Mouse (Mus musculus): ENCODE measurements around the gene Rftn2. TPM values are rescaled to one million over a fixed set of nuclear protein-coding genes. Genes with fewer than 3 reads are reported as not detected.

Rftn2 gene
- polyA plus RNA-seq, 1 experiment from 2014 or later = 10.6 TPM

DNA sequence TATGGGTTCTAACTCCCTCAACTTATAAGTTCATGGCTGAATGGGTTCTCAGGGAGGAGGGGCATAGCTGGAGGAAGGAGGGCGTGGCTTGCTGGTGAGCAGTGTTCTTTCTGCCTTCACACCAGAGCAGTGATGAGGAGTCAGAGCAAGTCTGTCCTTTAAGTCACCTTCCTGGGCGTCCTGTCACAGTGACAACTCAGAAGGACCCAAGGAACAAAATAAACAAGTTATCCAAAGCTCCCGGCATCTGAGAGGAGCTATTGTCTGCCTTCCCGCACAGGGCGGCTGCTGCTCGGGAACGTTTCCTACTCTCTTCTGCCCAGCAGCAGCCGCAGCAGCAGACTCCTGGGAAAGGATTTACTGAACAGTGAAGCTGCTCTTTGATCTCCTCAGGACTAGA, 34.6 kb downstream of the Rftn2 start:
- Histone ChIP-seq H3K4me2 (ENCODE audit: low read depth, low read length) (peak overlapping the region; percentile 47), H3K9ac (ENCODE audit: low read length) (peak overlapping the region; percentile 49; the same call in 1 of the 2 replicates), H3K4me1 (ENCODE audit: control insufficient read depth, insufficient read depth, low read length) (peaks cover 6% of the 10 kb centered on the region; the same call in 1 of the 2 replicates), H3K27me3 (ENCODE audit: control insufficient read depth, insufficient read depth, low read length) (no peaks in the 10 kb centered on the region), H3K4me3 (replicated peaks; ENCODE audit: low read length) (peak overlapping the region; percentile 35), H3K27ac (ENCODE audit: low read length) (0 out of 2 replicates have a peak overlapping the region, but pooled peaks have one; percentile 34), H3K9me3 (replicated peaks; ENCODE audit: control insufficient read depth, low read length) (no peaks in the 10 kb centered on the region), H3K36me3 (ENCODE audit: control insufficient read depth, insufficient read depth, low read length) (no peaks in the 10 kb centered on the region)
- WGBS = 10% methylated on average over 8 of the region's 8 CpGs
- ATAC-seq (ENCODE audit: insufficient read depth, low FRiP score) = 0 out of 2 replicates have a peak, but pooled peaks have one; percentile 42

DNA sequence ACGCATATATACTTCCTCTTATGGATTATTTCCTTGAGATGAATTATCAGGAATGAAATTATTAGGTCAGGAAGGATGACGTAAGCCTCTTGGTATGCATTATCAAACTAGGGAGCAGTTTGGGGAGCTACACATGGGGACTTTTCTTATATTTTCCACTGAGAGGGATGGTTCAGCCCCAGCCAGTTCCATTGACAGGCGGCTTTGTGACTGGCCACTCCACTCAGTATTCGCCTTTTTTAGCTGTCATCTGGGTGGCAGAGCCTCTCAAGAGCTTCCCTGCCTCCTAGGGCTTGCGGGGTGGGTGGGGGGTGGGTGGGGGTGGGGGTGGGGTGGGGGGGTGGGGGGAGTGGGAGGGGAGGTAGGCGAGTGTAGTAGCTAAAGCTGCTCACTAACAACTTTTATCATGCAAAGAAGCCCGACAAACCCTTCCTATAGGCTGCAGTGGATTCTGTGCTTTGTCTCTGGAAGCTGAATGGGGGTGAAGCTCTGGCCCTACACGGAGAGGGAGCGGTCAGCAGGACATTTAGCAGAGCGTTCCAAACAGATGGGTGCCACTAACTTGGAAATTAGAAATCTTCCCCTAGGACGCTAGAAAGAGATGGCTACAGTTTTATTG, 39.9 kb downstream of the Rftn2 start:
- ATAC-seq (ENCODE audit: insufficient read depth, low FRiP score) = no peak
- Histone ChIP-seq H3K4me1 (ENCODE audit: control insufficient read depth, insufficient read depth, low read length) (no peaks in the 10 kb centered on the region), H3K9me3 (replicated peaks; ENCODE audit: control insufficient read depth, low read length) (no peaks in the 10 kb centered on the region), H3K4me3 (replicated peaks; ENCODE audit: low read length) (no peak overlapping the region), H3K27ac (ENCODE audit: low read length) (no peak overlapping the region), H3K36me3 (ENCODE audit: control insufficient read depth, insufficient read depth, low read length) (no peaks in the 10 kb centered on the region), H3K9ac (ENCODE audit: low read length) (no peak overlapping the region), H3K27me3 (ENCODE audit: control insufficient read depth, insufficient read depth, low read length) (no peaks in the 10 kb centered on the region), H3K4me2 (ENCODE audit: low read depth, low read length) (no peak overlapping the region)
- 35% methylated on average over 11 of the region's 11 CpGs for WGBS

DNA sequence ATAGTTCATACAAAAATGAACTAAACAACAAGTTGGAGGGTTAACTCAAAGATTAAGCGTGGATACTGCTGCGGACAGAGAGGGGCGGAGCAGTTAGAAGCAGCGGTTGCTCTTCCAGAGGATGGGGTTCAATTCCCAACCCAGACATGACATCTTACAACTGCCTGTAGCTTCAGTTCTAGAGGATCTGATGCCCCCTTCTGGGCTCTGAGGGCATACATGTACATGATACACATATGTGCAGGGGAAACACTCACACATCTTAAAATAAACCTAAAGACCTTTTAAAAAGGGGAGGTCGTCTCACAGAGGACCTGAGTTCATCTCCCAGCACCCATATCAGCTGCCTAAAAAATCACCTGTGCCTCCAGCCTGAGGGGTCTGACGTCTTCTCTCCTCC, 40.9 kb downstream of the Rftn2 start:
- Histone ChIP-seq H3K4me2 (ENCODE audit: low read depth, low read length) (no peak overlapping the region), H3K27ac (ENCODE audit: low read length) (no peak overlapping the region), H3K9me3 (replicated peaks; ENCODE audit: control insufficient read depth, low read length) (no peaks in the 10 kb centered on the region), H3K27me3 (ENCODE audit: control insufficient read depth, insufficient read depth, low read length) (no peaks in the 10 kb centered on the region), H3K36me3 (ENCODE audit: control insufficient read depth, insufficient read depth, low read length) (0 out of 2 replicates have a peak, but pooled peaks cover 5% of the 10 kb centered on the region), H3K4me1 (ENCODE audit: control insufficient read depth, insufficient read depth, low read length) (no peaks in the 10 kb centered on the region), H3K9ac (ENCODE audit: low read length) (no peak overlapping the region), H3K4me3 (replicated peaks; ENCODE audit: low read length) (no peak overlapping the region)
- 86% methylated on average over 6 of the region's 6 CpGs for WGBS
- no peak for ATAC-seq (ENCODE audit: insufficient read depth, low FRiP score)

DNA sequence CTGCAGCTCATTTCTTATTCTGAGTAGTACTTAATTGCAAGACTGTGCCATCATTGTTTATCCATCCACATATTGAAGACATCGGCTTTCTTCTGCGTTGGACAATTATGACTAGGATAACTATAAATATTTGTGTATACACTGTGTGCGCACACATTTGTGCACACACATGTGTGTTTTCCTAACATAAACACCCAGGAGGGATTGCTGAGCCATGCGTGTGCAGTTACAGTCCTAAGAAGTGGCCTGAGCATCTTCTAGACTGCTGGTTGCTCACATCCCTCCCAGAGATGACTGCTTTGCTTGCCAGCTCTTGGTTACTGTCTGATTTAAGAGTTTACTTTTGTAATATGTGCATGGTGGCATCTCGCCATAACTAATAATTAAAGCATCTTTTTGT, 44.2 kb downstream of the Rftn2 start:
- H3K4me2 ChIP-seq (ENCODE audit: low read depth, low read length) = no peak overlapping the region
- ATAC-seq (ENCODE audit: insufficient read depth, low FRiP score) = peak; percentile 58; the same call in 1 of the 2 replicates
- peaks cover 4% of the 10 kb centered on the region; the same call in 1 of the 2 replicates for H3K9me3 ChIP-seq (replicated peaks; ENCODE audit: control insufficient read depth, low read length)
- no peak overlapping the region for H3K4me3 ChIP-seq (replicated peaks; ENCODE audit: low read length)
- no peaks in the 10 kb centered on the region for H3K27me3 ChIP-seq (ENCODE audit: control insufficient read depth, insufficient read depth, low read length)
- H3K36me3 ChIP-seq (ENCODE audit: control insufficient read depth, insufficient read depth, low read length) = peaks cover 10% of the 10 kb centered on the region; the same call in 1 of the 2 replicates
- no peak overlapping the region for H3K27ac ChIP-seq (ENCODE audit: low read length)
- H3K9ac ChIP-seq (ENCODE audit: low read length) = no peak overlapping the region
- WGBS = 58% methylated on average over 5 of the region's 5 CpGs
- no peaks in the 10 kb centered on the region for H3K4me1 ChIP-seq (ENCODE audit: control insufficient read depth, insufficient read depth, low read length)

DNA sequence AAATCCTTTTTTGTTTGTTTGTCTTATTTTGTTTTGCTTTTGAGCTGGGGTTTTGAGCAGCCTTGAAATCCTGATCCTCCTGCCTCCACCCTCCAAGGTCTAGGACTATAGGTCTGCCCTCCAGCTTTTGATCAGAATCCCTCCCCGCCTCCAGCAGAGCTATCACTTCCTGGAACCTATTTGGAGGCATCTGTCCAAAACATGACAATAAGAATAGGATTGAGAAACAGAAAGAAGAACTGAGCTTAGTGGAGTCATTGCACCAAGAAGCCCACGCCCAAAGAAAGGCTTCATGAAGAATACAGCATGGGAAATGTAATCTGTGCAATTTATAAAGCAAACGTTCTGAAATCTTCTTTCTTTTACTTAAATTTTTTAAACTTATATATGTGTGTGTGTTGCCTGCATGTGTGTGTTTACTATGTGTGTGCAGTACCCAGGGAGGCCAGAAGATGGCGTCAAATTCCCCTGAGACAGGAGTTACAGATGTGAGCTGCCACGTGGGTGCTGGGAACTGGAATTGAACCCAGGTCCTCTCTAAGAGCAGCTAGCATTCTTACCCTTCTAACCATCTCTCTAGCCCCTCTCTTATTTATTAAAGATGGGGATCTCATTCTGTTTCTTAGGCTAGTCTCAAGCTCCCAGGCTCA, 46.5 kb downstream of the Rftn2 start:
- no peak overlapping the region for H3K4me3 ChIP-seq (replicated peaks; ENCODE audit: low read length)
- no peak for ATAC-seq (ENCODE audit: insufficient read depth, low FRiP score)
- H3K4me1 ChIP-seq (ENCODE audit: control insufficient read depth, insufficient read depth, low read length) = no peaks in the 10 kb centered on the region
- H3K4me2 ChIP-seq (ENCODE audit: low read depth, low read length) = no peak overlapping the region
- H3K9ac ChIP-seq (ENCODE audit: low read length) = no peak overlapping the region
- H3K36me3 ChIP-seq (ENCODE audit: control insufficient read depth, insufficient read depth, low read length) = peaks cover 10% of the 10 kb centered on the region; the same call in 1 of the 2 replicates
- no peak overlapping the region for H3K27ac ChIP-seq (ENCODE audit: low read length)
- peaks cover 4% of the 10 kb centered on the region; the same call in 1 of the 2 replicates for H3K9me3 ChIP-seq (replicated peaks; ENCODE audit: control insufficient read depth, low read length)
- 74% methylated on average over 5 of the region's 5 CpGs for WGBS
- no peaks in the 10 kb centered on the region for H3K27me3 ChIP-seq (ENCODE audit: control insufficient read depth, insufficient read depth, low read length)

DNA sequence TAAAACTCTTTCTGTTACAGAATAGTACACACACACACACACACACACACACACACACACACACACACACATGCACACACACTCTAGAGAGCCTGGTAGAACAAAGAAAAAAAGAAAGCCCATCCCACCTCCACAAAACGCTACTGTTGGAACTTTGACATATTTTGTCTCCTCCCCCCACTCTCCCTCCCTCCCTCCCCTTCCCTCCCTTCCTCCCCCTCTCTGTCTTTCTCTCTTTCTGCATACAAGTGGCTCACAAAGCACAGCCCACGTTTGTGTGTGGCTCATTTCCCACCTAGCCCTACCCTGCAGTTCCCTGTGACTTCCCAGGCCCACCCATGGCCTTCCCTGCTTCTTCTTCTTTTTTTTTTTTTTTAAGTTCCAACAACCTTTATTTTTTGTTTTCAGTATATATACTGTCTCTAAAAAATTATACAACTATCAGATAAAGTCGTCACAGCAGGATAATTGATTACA, 52.0 kb downstream of the Rftn2 start:
- Histone ChIP-seq H3K4me3 (replicated peaks; ENCODE audit: low read length) (no peak overlapping the region), H3K27ac (ENCODE audit: low read length) (peak overlapping the region; percentile 67), H3K4me2 (ENCODE audit: low read depth, low read length) (no peak overlapping the region), H3K9me3 (replicated peaks; ENCODE audit: control insufficient read depth, low read length) (peaks cover 8% of the 10 kb centered on the region; the same call in 1 of the 2 replicates), H3K9ac (ENCODE audit: low read length) (no peak overlapping the region), H3K27me3 (ENCODE audit: control insufficient read depth, insufficient read depth, low read length) (no peaks in the 10 kb centered on the region), H3K4me1 (ENCODE audit: control insufficient read depth, insufficient read depth, low read length) (no peaks in the 10 kb centered on the region), H3K36me3 (ENCODE audit: control insufficient read depth, insufficient read depth, low read length) (no peaks in the 10 kb centered on the region)
- ATAC-seq (ENCODE audit: insufficient read depth, low FRiP score) = peak; percentile 27; the same call in 1 of the 2 replicates
- 14% methylated on average over 3 of the region's 3 CpGs for WGBS

DNA sequence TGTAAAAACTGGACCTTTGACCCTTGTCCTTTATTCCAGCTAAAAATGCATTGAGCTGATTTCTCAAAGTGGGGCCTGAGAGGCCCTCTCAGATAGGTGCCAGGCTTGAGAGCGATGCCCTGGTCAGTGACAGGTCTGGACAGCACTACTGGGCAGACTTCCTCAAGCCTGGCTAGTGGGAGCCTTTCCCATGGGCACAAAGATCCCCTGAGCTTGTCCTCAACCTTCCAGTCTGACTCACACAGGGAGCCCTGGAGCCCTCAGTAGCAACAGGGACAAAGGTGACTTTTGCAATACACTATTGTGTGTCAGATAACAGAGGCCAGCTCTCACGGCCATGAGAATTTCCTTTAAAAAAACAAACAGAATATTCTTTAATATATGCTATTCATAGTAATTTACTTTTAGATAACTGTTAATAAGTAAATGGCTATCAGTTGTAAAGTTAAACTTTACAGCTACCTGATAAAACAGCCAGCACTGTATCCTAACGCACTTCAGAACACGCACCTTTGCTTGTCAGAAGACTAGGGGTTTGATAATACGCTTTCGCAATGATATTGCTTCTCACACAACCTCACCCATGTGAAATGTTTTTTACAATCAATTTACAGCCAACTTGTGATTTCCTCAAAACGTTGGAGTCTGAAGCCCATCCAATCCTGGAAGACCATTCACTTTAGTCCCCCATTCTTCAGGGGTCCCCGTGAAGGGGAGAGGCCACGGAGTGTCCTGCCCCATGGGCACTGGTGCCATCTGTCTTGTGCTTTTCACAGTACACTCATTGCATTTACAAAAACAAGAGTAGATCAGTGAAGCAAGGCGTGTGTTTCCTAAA, 52.6 kb downstream of the Rftn2 start:
- no peak overlapping the region for H3K4me3 ChIP-seq (replicated peaks; ENCODE audit: low read length)
- ATAC-seq (ENCODE audit: insufficient read depth, low FRiP score) = peak; percentile 92
- H3K4me1 ChIP-seq (ENCODE audit: control insufficient read depth, insufficient read depth, low read length) = no peaks in the 10 kb centered on the region
- no peak overlapping the region for H3K9ac ChIP-seq (ENCODE audit: low read length)
- peaks cover 13% of the 10 kb centered on the region; the same call in 1 of the 2 replicates for H3K9me3 ChIP-seq (replicated peaks; ENCODE audit: control insufficient read depth, low read length)
- no peaks in the 10 kb centered on the region for H3K27me3 ChIP-seq (ENCODE audit: control insufficient read depth, insufficient read depth, low read length)
- H3K4me2 ChIP-seq (ENCODE audit: low read depth, low read length) = no peak overlapping the region
- no peaks in the 10 kb centered on the region for H3K36me3 ChIP-seq (ENCODE audit: control insufficient read depth, insufficient read depth, low read length)
- peak overlapping the region; percentile 67 for H3K27ac ChIP-seq (ENCODE audit: low read length)
- 56% methylated on average over 10 of the region's 10 CpGs for WGBS

DNA sequence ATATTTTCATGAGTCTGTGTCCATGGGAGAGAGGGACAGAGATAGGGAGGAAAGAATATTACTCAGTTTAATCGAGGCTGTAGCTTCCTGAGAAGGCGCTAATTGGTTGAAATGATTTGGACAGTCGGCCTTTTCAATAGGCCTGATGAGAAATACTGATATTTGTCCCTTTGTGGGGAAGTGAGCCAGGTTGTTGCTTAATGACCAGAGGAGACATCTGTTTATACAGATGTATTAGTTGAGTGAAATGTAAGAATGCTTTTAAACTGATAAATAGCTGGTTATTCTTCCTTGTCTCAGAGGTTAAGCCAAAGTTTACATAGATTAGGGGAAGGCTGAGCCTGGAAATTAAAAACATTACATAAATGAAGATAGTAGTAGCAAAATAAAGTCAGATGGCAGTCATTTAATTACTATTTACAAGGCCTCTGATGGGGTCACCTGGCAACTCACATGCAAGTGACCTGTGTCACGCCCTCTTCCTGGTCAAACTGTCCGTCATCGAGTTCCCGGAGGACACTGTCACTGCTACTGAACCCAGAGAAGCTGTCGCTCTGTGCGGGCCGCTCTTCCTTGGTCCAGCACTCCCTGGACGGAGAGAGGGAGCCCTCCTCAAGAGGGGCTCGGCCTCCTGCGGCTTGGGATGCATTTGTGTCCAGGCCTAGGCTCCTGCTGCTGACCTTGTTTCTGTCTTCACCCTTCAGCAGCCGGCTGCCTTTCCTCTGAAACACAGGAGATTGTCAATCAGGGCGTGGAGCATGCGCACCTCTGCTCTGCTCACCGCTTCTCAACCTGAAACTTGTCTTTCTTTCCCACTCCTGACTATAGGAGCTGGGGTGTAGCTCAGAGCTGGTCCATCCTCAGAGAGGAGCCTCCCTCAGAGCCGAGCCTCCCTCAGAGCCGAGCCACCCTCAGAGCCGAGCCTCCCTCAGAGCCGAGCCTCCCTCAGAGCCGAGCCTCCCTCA, 54.9 kb downstream of the Rftn2 start:
- peak overlapping the region; percentile 33; the same call in 1 of the 2 replicates for H3K27ac ChIP-seq (ENCODE audit: low read length)
- H3K4me1 ChIP-seq (ENCODE audit: control insufficient read depth, insufficient read depth, low read length) = no peaks in the 10 kb centered on the region
- no peaks in the 10 kb centered on the region for H3K36me3 ChIP-seq (ENCODE audit: control insufficient read depth, insufficient read depth, low read length)
- 0 out of 2 replicates have a peak overlapping the region, but pooled peaks have one; percentile 21 for H3K4me2 ChIP-seq (ENCODE audit: low read depth, low read length)
- 58% methylated on average over 22 of the region's 22 CpGs for WGBS
- ATAC-seq (ENCODE audit: insufficient read depth, low FRiP score) = no peak
- H3K4me3 ChIP-seq (replicated peaks; ENCODE audit: low read length) = 0 out of 2 replicates have a peak overlapping the region, but pooled peaks have one; percentile 10
- no peaks in the 10 kb centered on the region for H3K27me3 ChIP-seq (ENCODE audit: control insufficient read depth, insufficient read depth, low read length)
- H3K9ac ChIP-seq (ENCODE audit: low read length) = peak overlapping the region; percentile 56
- peaks cover 14% of the 10 kb centered on the region; the same call in 1 of the 2 replicates for H3K9me3 ChIP-seq (replicated peaks; ENCODE audit: control insufficient read depth, low read length)
